Mouse (Mus musculus) hindbrain, embryonic 14.5 days (tissue): ENCODE results near the gene 2900026A02Rik. TPM values are rescaled to one million over a fixed set of nuclear protein-coding genes. Genes with fewer than 3 reads are reported as not detected.
A peak's percentile ranks its signal among the peaks of the same experiment; 100 is the strongest.
"Not testable (repeated sequence)": the region's sequence is repeated elsewhere in the genome, so short reads cannot be mapped to it uniquely, and the experiment has no call there.

Experiments
- ATAC-seq: fragments of 200-750 bp; cut with Nextera tagmentation; 2 replicates; pipeline ENCODE4 v1.8.0; 2017; ENCODE audit warnings: moderate number of reproducible peaks, mild to moderate bottlenecking, moderate TSS enrichment, moderate library complexity; ENCODE audit not compliant: low FRiP score
- DNase-seq: peaks from one replicate; pipeline ENCODE4 v3.0.0-alpha.2; 2015; ENCODE audit warnings: low spot score
- H3K27ac ChIP-seq: fragments of 300-500 bp; sonication (generic); 2 replicates; pipeline ENCODE4 v1.5.1; 2014; ENCODE audit warnings: mild to moderate bottlenecking, moderate library complexity
- H3K27me3 ChIP-seq: fragments of 300-500 bp; sonication (generic); 2 replicates; pipeline ENCODE4 v1.6.1; 2014; ENCODE audit warnings: mild to moderate bottlenecking, low read length, mixed read lengths; ENCODE audit not compliant: control insufficient read depth, insufficient read depth
- H3K36me3 ChIP-seq: fragments of 300-500 bp; sonication (generic); replicated peaks from 2 replicates; pipeline ENCODE4 v1.6.1; 2014; ENCODE audit not compliant: control insufficient read depth, insufficient read depth
- H3K4me1 ChIP-seq: fragments of 300-500 bp; sonication (generic); replicated peaks from 2 replicates; pipeline ENCODE4 v1.6.1; 2014; ENCODE audit warnings: antibody characterized with exemption, low read length, mixed read lengths; ENCODE audit not compliant: control insufficient read depth, insufficient read depth
- H3K4me2 ChIP-seq: fragments of 300-500 bp; sonication (generic); replicated peaks from 2 replicates; pipeline ENCODE4 v1.6.1; 2014; ENCODE audit warnings: mild to moderate bottlenecking, moderate library complexity
- H3K4me3 ChIP-seq: fragments of 300-500 bp; sonication (generic); replicated peaks from 2 replicates; pipeline ENCODE4 v1.5.1; 2014; ENCODE audit warnings: mild to moderate bottlenecking, low read length
- H3K9ac ChIP-seq: fragments of 300-500 bp; sonication (generic); 2 replicates; pipeline ENCODE4 v1.6.1; 2014
- H3K9me3 ChIP-seq: fragments of 300-500 bp; sonication (generic); 2 replicates; pipeline ENCODE4 v1.6.1; 2016; ENCODE audit warnings: low read length; ENCODE audit not compliant: control insufficient read depth
- WGBS: fragments of 180-500 bp; shearing (Covaris S2); extraction: QIAGEN DNeasy Blood & Tissue Kit; methylation state at CpG from one replicate; pipeline ENCODE4 v1.1.7; 2014; 5-methylcytosine and 5-hydroxymethylcytosine counted together
- polyA plus RNA-seq: library from polyadenylated mRNA; unstranded; fragments of >200 nt; fragmentation: Nextera tagmentation; extraction: Ambion mirVana; gene quantifications from 2 replicates; pipeline ENCODE4 v1.2.1, GENCODE M21; 2014

Gene 2900026A02Rik
- polyA plus RNA-seq, 1 experiment from 2014 or later: 2.5 TPM

GRCm38 (mm10) chr5:113115896-113116295, 105.1 kb downstream of the 2900026A02Rik start:
- Histone ChIP-seq H3K4me3 (no peak overlapping the region), H3K9me3 (no peaks in the 10 kb centered on the region), H3K27ac (no peak overlapping the region), H3K27me3 (no peaks in the 10 kb centered on the region), H3K4me1 (peaks cover 1% of the 10 kb centered on the region), H3K9ac (no peak overlapping the region), H3K4me2 (no peak overlapping the region), H3K36me3 (no peaks in the 10 kb centered on the region)
- WGBS: 68% methylated on average over 10 of the region's 10 CpGs
- ATAC-seq (no peak), DNase-seq (no peak)

GRCm38 (mm10) chr5:113114264-113115225, 106.5 kb downstream of the 2900026A02Rik start:
- ATAC-seq: no peak

GRCm38 (mm10) chr5:113113120-113113519, 107.9 kb downstream of the 2900026A02Rik start:
- H3K4me3 ChIP-seq: no peak overlapping the region
- H3K9me3 ChIP-seq: no peaks in the 10 kb centered on the region
- no peak for DNase-seq
- H3K4me2 ChIP-seq: no peak overlapping the region
- H3K27ac ChIP-seq: no peak overlapping the region
- ATAC-seq: no peak
- H3K27me3 ChIP-seq: no peaks in the 10 kb centered on the region
- no peaks in the 10 kb centered on the region for H3K36me3 ChIP-seq
- H3K9ac ChIP-seq: no peak overlapping the region
- H3K4me1 ChIP-seq: no peaks in the 10 kb centered on the region; the same call in 1 of the 2 replicates
- WGBS: 61% methylated on average over 5 of the region's 5 CpGs

More at GRCm38 (mm10) chr5:113114264-113115225, 106.5 kb downstream of the 2900026A02Rik start:
- Histone ChIP-seq H3K4me3 (no peak overlapping the region), H3K9me3 (no peaks in the 10 kb centered on the region), H3K4me1 (no peaks in the 10 kb centered on the region; the same call in 1 of the 2 replicates), H3K27ac (no peak overlapping the region), H3K27me3 (no peaks in the 10 kb centered on the region), H3K4me2 (no peak overlapping the region), H3K9ac (no peak overlapping the region), H3K36me3 (no peaks in the 10 kb centered on the region)
- 50% methylated on average over 20 of the region's 20 CpGs for whole genome bisulfite sequencing
- DNase-seq: no peak

GRCm38 (mm10) chr5:113111336-113111735, 109.7 kb downstream of the 2900026A02Rik start:
- H3K4me1 ChIP-seq: no peaks in the 10 kb centered on the region
- no peaks in the 10 kb centered on the region for H3K27me3 ChIP-seq
- no peak overlapping the region for H3K9ac ChIP-seq
- H3K27ac ChIP-seq: no peak overlapping the region
- DNase-seq (no peak), ATAC-seq (no peak)
- H3K36me3 ChIP-seq: no peaks in the 10 kb centered on the region
- no peak overlapping the region for H3K4me2 ChIP-seq
- WGBS: 15% methylated on average over 4 of the region's 4 CpGs
- no peaks in the 10 kb centered on the region for H3K9me3 ChIP-seq
- no peak overlapping the region for H3K4me3 ChIP-seq

GRCm38 (mm10) chr5:113110929-113111328, 110.1 kb downstream of the 2900026A02Rik start:
- no peaks in the 10 kb centered on the region for H3K27me3 ChIP-seq
- H3K4me3 ChIP-seq: no peak overlapping the region
- H3K9ac ChIP-seq: no peak overlapping the region
- DNase-seq: no peak
- H3K27ac ChIP-seq: peak overlapping the region; percentile 36; the same call in 1 of the 2 replicates
- WGBS: 0% methylated on average over 1 of the region's 1 CpGs
- H3K4me2 ChIP-seq: no peak overlapping the region
- no peaks in the 10 kb centered on the region for H3K4me1 ChIP-seq
- H3K36me3 ChIP-seq: no peaks in the 10 kb centered on the region
- H3K9me3 ChIP-seq: no peaks in the 10 kb centered on the region
- ATAC-seq: no peak; the same call in 1 of the 2 replicates

GRCm38 (mm10) chr5:113109651-113110050, 111.4 kb downstream of the 2900026A02Rik start:
- H3K4me2 ChIP-seq, DNase-seq, H3K9me3 ChIP-seq, H3K27ac ChIP-seq, H3K9ac ChIP-seq, ATAC-seq, H3K36me3 ChIP-seq, H3K4me1 ChIP-seq, H3K27me3 ChIP-seq, H3K4me3 ChIP-seq: not testable (repeated sequence)
- WGBS: 92% methylated on average over 2 of the region's 2 CpGs

- DNase-seq (no peak), ATAC-seq (no peak)
- H3K27ac ChIP-seq: no peak overlapping the region
- no peak overlapping the region for H3K4me2 ChIP-seq
- H3K36me3 ChIP-seq: no peaks in the 10 kb centered on the region
- no peaks in the 10 kb centered on the region for H3K9me3 ChIP-seq
- no peaks in the 10 kb centered on the region for H3K4me1 ChIP-seq
- no peaks in the 10 kb centered on the region for H3K27me3 ChIP-seq
- 80% methylated on average over 11 of the region's 11 CpGs for WGBS
- H3K9ac ChIP-seq: no peak overlapping the region
- no peak overlapping the region for H3K4me3 ChIP-seq
Measured at GRCm38 (mm10) chr5:113108165-113108764, 112.8 kb downstream of the 2900026A02Rik start.

- Histone ChIP-seq H3K9me3 (no peaks in the 10 kb centered on the region), H3K27me3 (no peaks in the 10 kb centered on the region), H3K4me1 (0 out of 2 replicates have a peak, but pooled peaks cover 2% of the 10 kb centered on the region), H3K36me3 (no peaks in the 10 kb centered on the region), H3K4me3 (no peak overlapping the region), H3K27ac (no peak overlapping the region), H3K4me2 (no peak overlapping the region), H3K9ac (no peak overlapping the region)
- WGBS: 80% methylated on average over 3 of the region's 3 CpGs
- no peak for DNase-seq
- no peak for ATAC-seq
Measured at GRCm38 (mm10) chr5:113107709-113108108, 113.3 kb downstream of the 2900026A02Rik start.

GRCm38 (mm10) chr5:113106594-113106993, 114.4 kb downstream of the 2900026A02Rik start:
- Histone ChIP-seq H3K36me3 (no peaks in the 10 kb centered on the region), H3K27ac (no peak overlapping the region), H3K4me1 (0 out of 2 replicates have a peak, but pooled peaks cover 8% of the 10 kb centered on the region), H3K4me2 (no peak overlapping the region), H3K4me3 (no peak overlapping the region), H3K9ac (no peak overlapping the region), H3K9me3 (no peaks in the 10 kb centered on the region), H3K27me3 (no peaks in the 10 kb centered on the region)
- WGBS: 86% methylated on average over 7 of the region's 7 CpGs
- ATAC-seq (no peak), DNase-seq (no peak)
